Comparison of ENCODE assay signal across 15 mouse cellular contexts in genomic region chr3:135665777-135666259, GRCm38 (mm10). TPM values are rescaled to one million over a fixed set of nuclear protein-coding genes. Genes with fewer than 3 reads are reported as not detected.
DNase-seq lines count a peak whose midpoint lies in the region; ATAC-seq and TF ChIP-seq lines count a peak whose summit lies in the region.
"Had no signal": no experiment of that assay in that cellular context is flagged by ENCODE, and none has a peak within 500 bp of the region (broad histone marks: within the 10 kb centered on the region; RNA-seq: fewer than 3 reads in every experiment).

No protein-coding gene starts in this region.

- H3K36me3 ChIP-seq in forebrain, embryonic 15.5 days, result no peaks in the 10 kb centered on the region
- 0 out of 2 replicates have a peak, but pooled peaks cover 13% of the 10 kb centered on the region for H3K36me3 ChIP-seq in midbrain, postnatal 0 days (ENCODE audit: insufficient read depth, low read length)

- H3K4me3 ChIP-seq in layer of hippocampus, adult 2 months, result no peak overlapping the region
- no peak overlapping the region for H3K4me3 ChIP-seq in forebrain, embryonic 15.5 days
- H3K4me3 ChIP-seq in midbrain, postnatal 0 days (ENCODE audit: low read depth, low read length), result no peak overlapping the region
- H3K4me3 ChIP-seq: erythroblast, embryonic 14.5 days had no signal

- H3K9ac ChIP-seq in forebrain, embryonic 15.5 days (replicated peaks), result no peak overlapping the region
- H3K9ac ChIP-seq in midbrain, postnatal 0 days (replicated peaks; ENCODE audit: low read length, poor library complexity, severe bottlenecking), result no peak overlapping the region

- no peak for DNase-seq in layer of hippocampus, adult 2 months (ENCODE audit: low spot score in 2 of 2)
- DNase-seq in layer of hippocampus, adult 8-10 months (ENCODE audit: low spot score in 2 of 2), result no peak
- peak; percentile 32 to 33 for DNase-seq in CD8-positive naive resting alpha-beta T cell, adult 2 months (ENCODE audit: low read depth in 2 of 2, low spot score in 2 of 2)
- DNase-seq in midbrain, postnatal 0 days (ENCODE audit: low spot score), result peak; percentile 48
- DNase-seq in c-Kit-positive CD71-positive TER-119-positive erythroid progenitor cells, embryonic 14.5 days (ENCODE audit: low spot score), result no peak
- DNase-seq in adrenal gland, postnatal 4 days (ENCODE audit: low spot score in 2 of 2), result no peak
- no peak for DNase-seq in ovary, postnatal 14 days (ENCODE audit: low spot score)
- DNase-seq: adrenal gland, postnatal 36 days; cerebellum, adult 18-20 months; heart, postnatal 36 days; kidney, adult 9 months; lung, adult 18-20 months; right cerebral cortex, postnatal 4 days had no signal

- H3K4me1 ChIP-seq in forebrain, embryonic 15.5 days, result peaks cover 9% of the 10 kb centered on the region; the same call in 1 of the 2 replicates
- H3K4me1 ChIP-seq in midbrain, postnatal 0 days (ENCODE audit: insufficient read depth, low read length), result no peaks in the 10 kb centered on the region

- WGBS in forebrain, embryonic 15.5 days, result 65% methylated on average over 6 of the region's 6 CpGs
- WGBS in midbrain, postnatal 0 days, result 78% methylated on average over 6 of the region's 6 CpGs

- no peaks in the 10 kb centered on the region for H3K27me3 ChIP-seq in forebrain, embryonic 15.5 days
- no peaks in the 10 kb centered on the region for H3K27me3 ChIP-seq in midbrain, postnatal 0 days (ENCODE audit: insufficient read depth, low read length)

- peak overlapping the region; percentile 4; the same call in 1 of the 2 replicates for H3K27ac ChIP-seq in layer of hippocampus, adult 2 months
- H3K27ac ChIP-seq in forebrain, embryonic 15.5 days (replicated peaks), result no peak overlapping the region
- H3K27ac ChIP-seq in midbrain, postnatal 0 days (ENCODE audit: low read depth, low read length), result 0 out of 2 replicates have a peak overlapping the region, but pooled peaks have one; percentile 26

- no peak for TF ChIP-seq CTCF in layer of hippocampus, adult 2 months (conservative IDR thresholded peaks at IDR 0.05)
- no peak for TF ChIP-seq CTCF in midbrain, postnatal 0 days (IDR thresholded peaks at IDR 0.05)

- ATAC-seq in forebrain, embryonic 15.5 days (replicated peaks), result 0 out of 2 replicates have a peak, but pooled peaks have one; percentile 35
- peak; percentile 69 for ATAC-seq in midbrain, postnatal 0 days (ENCODE audit: low FRiP score)

- no peak overlapping the region for H3K4me2 ChIP-seq in forebrain, embryonic 15.5 days (replicated peaks)
- no peak overlapping the region for H3K4me2 ChIP-seq in midbrain, postnatal 0 days (ENCODE audit: low read depth, low read length, poor library complexity, severe bottlenecking)

- H3K9me3 ChIP-seq in forebrain, embryonic 15.5 days, result no peaks in the 10 kb centered on the region
- H3K9me3 ChIP-seq in midbrain, postnatal 0 days (ENCODE audit: low read length), result no peaks in the 10 kb centered on the region

RNA-seq across cellular contexts. Expression of gene Nfkb1, which starts 25.5 kb away (rescaled TPM):
- 10 to 100 TPM; 23.0 to 27.9 TPM for total RNA-seq in layer of hippocampus, adult 2 months (2021)
- 10 to 100 TPM; 23.0 to 30.7 (median 29.0) TPM for total RNA-seq in layer of hippocampus, adult 8-10 months (2022)
- polyA plus RNA-seq in forebrain, embryonic 15.5 days (2015; fragmentation: Nextera tagmentation; extraction: Ambion mirVana), result 5.9 and 7.1 TPM in 2 replicates
- total RNA-seq in midbrain, postnatal 0 days (2014; rRNA removed), result 26.2 and 27.0 TPM in 2 replicates
- polyA plus RNA-seq in midbrain, postnatal 0 days (2015; fragmentation: Nextera tagmentation; extraction: Ambion mirVana), result 4.1 and 4.2 TPM in 2 replicates
- 10 to 100 TPM; 71.3 to 74.6 TPM for total RNA-seq in adrenal gland, postnatal 4 days (2021)

Comparison
In these comparisons a context has a peak if more than half of its experiments do, and no peak if none do; other contexts are left out.
1. DNase-seq: peak in CD8-positive naive resting alpha-beta T cell, adult 2 months (2 of 2) and midbrain, postnatal 0 days (single experiment); none in layer of hippocampus, adult 2 months (0 of 2), layer of hippocampus, adult 8-10 months (0 of 2), c-Kit-positive CD71-positive TER-119-positive erythroid progenitor cells, embryonic 14.5 days (single experiment), adrenal gland, postnatal 4 days (0 of 2) and ovary, postnatal 14 days (single experiment).